Mouse (Mus musculus) kidney, adult 8-10 months (tissue): Measurements from ENCODE around the gene Phf20.
A peak's percentile ranks its signal among the peaks of the same experiment; 100 is the strongest.

Experiments
- DNase-seq, 2 experiments: peaks; one replicate each; pipeline ENCODE4 v3.0.0; 2022

Phf20 gene

GRCm38 (mm10) chr2:156321538-156321937 is 125.3 kb downstream of the Phf20 start:
- DNase-seq, result no peak

GRCm38 (mm10) chr2:156324116-156324588 is 127.9 kb downstream of the Phf20 start:
- DNase-seq, result peak in 1 of 2 experiments; percentile 21

DNA sequence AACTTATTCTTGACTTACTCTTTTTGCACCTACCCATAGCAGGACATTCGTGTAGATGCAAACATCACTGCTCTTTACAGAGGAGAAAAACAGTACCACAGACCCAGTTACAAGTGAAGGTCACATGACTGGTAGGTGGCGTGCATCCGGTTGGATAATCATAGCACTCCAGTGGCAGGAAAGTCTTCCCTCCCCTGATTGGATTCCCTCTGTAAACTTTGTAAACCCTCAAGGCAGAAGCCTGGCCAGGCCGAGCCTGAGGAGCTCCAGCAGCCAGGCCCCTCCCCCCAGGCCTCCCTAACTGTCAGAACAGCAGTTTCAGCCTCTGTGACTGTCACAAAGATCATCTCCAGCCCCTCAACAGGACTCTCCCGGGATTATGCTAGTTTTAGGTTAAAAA is 128.4 kb downstream of the Phf20 start:
- DNase-seq, result peak; percentile 28 to 34

GRCm38 (mm10) chr2:156330681-156331080 is 134.4 kb downstream of the Phf20 start:
- no peak for DNase-seq

DNA sequence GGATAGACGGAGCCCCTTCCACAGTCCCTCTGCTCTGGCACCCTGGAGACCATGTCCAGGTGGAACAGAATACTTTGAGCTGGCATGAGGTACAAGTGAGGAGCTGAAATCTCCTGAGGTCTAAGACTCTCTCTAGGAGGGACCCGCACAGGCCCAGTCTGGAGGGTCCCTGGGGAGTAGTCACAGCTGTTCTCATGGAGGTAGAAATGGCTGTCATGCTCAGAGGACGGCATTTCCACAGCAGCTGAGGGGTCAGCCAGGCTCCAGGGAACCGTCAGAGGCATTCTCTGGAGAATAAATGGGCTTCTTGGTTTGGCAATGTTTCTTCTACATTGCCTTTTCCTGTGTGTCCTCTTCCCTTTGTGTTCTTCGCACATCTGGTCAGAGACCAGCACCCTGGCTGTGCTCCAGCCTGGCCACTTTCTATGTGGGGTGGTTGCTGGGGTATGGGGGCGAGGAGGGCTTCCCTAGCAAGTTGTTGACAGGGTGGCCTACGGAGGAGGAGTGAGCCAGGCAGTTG is 135.2 kb downstream of the Phf20 start:
- no peak for DNase-seq

- no peak for DNase-seq
Observed at GRCm38 (mm10) chr2:156340078-156340477, 143.8 kb downstream of the Phf20 start.

- peak; percentile 15 to 23 for DNase-seq
Observed at GRCm38 (mm10) chr2:156344775-156345532, 148.7 kb downstream of the Phf20 start.

DNA sequence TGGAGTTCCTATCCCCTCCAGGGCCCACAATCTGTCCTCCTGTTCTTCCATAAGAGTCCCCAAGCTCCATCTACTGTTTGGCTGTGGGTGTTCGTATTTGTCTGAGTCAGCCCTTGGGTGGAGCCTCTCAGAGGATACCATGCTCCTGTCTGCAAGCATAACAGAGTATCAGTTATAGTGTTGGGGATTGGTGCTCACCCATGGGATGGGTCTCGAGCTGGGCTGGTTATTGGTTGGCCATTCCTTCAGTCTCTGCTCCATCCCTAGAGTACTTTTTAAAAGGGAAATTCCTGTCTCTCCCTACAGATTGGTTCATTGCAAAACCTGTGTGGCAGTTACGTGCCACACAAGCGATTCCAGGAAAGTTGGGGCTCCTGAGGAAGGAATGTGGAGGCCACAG is 152.5 kb downstream of the Phf20 start:
- no peak for DNase-seq

DNA sequence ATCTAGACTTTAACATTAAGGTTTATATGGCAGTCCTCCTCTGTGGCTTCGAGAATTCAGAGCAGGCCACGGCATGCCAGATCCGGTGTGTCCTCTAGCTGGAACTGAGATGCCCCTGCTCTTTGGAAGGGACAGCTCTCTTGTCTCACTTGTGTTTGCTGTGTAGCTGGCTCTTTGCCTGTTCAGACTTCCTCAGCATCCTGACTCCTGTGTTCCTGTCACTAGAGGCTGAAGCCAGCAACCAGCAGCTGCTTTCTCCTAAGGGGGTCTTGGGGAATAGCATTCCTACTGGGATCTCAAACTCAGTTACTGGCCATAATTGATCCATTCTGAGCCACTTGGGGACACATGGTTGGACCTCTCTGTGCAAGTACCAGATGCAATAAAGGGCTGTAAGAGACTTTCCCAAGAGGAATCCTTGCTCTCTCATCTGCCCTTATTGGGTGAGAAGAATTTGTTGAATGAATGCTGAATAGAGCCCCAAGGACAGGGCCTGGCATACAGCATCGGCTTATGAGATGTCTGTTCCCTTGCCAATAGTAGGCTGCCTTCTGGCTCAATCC is 153.1 kb downstream of the Phf20 start:
- DNase-seq, result no peak

GRCm38 (mm10) chr2:156351243-156351642 is 155.0 kb downstream of the Phf20 start:
- DNase-seq, result peak in 1 of 2 experiments; percentile 27

GRCm38 (mm10) chr2:156352413-156353165 is 156.3 kb downstream of the Phf20 start:
- no peak for DNase-seq

DNA sequence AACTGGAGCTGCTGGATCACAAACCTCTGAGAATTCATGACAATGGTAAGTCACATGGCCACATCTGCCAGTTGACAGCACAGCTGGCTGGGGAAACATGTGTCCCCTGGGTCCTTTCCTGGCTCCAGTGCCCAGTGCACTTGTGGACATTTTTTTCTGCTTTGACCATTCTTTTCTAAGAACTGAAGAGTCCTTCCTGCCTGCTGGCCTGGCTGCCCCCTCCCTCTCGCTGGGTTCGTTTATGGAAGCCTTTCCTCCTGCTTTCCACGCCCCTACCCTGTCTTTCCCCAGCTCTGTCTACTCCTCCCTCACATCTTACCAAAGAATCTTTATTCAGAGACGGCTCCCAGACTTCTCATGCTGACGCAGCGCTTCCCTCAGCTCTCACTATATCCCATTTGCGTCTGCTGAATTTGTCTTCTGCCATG is 157.0 kb downstream of the Phf20 start:
- peak; percentile 15 to 19 for DNase-seq

DNA sequence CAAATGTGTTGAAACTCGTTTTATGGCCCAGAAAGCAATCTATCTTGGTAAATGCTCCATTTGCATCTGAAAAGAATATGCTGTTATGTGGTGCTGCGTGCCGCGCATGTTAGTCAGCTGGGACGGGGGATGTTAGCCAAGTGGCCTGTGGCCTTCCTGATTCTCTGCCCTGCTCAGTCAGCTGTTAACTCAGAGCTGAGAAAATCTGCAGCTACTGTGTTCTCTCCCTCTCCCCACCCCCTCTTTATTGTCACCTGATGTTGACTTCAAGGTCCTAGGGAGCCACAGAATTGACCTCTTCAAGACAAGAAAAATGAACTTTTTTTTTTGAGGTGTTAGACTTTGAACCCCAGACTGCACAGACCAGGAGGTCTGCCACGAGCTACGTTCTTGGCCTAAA is 159.8 kb downstream of the Phf20 start:
- peak; percentile 90 to 94 for DNase-seq
